Mouse (Mus musculus) WW6 (cell line): Measurements from ENCODE around the gene Pde2a.
A peak's percentile ranks its signal among the peaks of the same experiment; 100 is the strongest.

Experiments used
- DNase-seq: peaks from one replicate; pipeline ENCODE4 v3.0.0-alpha.2; 2013; ENCODE audit warnings: low read depth, low spot score

Pde2a gene

DNA sequence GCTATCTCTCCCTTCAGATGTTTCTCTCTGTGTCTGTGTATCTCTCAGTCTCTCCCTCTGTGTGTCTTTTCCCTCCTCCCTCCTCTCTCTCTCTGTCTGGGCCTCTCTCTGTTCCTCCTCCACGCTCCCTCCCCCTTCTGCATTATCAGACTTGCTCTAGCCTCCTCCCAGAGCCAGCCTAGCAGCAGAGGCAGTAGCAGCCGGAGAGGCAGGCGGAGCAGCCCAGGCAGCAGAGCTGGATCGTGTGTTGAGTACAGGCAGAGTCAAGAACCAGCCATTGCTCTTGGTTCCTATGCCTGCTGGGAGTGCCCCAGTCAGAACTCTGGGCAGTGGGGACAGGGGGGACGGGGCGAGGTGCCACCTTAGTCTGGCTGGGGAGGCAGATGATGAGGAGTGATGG, at the start of gene Pde2a:
TSS of gene Pde2a (plus strand) at position 163 of the 400 bp plus-strand sequence.
- DNase-seq = no peak

DNA sequence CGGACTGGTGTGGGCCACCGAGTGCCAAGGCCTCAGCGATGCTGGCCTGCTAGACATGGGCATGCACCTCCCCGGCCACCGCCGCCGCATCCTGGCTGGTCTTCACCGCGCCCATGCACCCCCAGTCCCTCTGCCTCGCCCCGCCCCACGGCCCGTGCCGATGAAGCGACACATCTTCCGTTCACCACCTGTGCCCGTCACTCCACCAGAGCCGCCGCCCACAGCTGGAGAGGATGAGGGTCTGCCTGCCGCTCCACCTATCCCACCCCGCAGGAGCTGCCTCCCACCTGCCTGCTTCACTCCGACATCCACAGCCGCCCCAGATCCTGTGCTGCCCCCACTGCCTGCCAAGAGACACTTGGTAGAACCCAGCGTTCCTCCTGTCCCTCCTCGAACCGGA, 48.4 kb upstream of the Pde2a start:
- no peak for DNase-seq

DNA sequence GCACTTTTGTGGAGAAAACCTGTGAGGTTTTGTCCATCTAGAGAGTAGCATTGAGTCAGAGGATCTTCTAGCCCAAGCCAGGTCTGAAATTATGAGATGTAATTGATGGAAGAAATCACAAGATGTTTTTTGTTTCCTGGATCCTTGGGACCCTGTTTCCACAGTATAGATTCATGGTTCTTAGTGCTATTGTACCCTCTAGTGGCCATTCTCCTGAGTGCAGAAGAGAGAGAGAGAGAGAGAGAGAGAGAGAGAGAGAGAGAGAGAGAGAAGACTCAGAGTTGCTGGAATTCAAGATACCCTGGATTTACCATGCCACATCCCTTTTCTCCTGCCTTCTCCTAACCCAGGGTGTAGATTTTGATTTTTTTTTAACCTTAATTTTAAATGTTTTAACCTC, 47.3 kb upstream of the Pde2a start:
- no peak for DNase-seq

DNA sequence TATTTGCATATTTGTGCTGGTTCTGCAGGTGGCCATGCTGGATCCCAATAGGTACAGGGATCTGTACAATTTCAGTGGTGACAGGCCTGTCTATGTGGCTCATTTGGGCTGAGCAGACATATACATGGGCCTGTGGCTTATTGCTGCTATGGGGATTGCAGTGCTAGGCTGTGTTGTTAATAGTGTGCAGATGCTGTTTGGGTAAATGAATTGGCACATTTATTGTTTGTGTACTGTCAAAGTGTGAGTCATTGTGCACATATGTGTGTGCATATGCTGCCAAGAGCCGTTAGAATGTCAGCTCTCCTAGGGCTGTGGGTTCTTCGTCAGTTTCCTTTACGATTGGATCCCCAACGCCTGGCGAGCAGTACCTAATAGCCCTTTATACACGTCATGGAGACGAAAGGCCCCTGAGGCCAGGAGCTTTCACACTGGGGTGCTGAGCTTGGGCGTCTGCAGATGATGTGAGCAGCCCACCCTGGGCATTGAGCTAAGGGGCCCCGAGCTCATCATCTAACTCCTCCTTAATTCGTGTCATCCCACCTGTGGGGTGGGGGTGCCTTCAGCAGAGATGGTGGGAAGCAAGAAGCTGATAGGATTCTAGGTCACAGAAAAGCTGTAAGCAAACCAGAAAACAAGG, 44.7 kb upstream of the Pde2a start:
- no peak for DNase-seq

DNA sequence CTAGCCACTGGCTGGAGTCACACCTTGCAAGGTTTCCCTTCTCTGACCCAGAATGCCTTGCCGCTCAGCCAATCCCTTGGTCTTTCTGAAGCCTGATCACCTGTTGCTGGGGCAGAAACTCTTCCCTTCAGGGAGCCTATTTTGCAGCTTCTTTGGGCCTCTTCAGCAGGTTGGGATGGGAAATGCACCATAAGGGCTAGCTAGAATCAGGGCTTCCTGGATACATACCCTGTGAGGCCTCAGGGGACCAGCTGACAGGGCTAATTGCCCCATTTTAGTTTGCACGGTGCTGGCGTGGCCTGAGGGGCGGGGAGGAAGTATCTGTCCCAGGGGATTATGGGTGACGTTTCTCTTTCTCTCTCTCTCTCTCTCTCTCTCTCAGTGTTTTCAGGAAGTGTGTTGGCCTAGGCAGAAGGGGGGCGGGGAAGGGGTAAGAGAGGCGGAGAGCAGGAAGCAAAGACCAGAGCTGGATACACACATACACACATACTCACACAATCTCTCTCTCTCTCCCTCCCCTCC, 43.7 kb upstream of the Pde2a start:
- DNase-seq = no peak

DNA sequence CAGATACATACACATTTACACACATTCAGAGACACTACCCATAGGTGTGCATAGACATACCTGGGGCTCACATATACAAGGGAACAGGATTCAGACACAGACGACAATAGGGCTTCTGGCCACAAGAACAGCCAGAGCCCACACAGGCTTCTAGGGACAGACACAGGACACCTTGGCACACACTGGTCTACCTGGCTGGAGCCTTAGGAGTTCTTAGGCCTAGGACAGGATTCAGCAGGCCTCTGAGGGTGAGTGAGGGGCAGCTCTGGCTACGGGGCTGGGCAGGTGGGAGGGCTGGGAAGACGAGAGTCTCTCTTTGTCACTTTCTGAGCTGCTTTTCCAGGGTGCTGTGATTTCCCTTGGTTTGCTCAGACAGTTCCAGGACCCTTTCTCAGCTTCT, 43.2 kb upstream of the Pde2a start:
- no peak for DNase-seq

DNA sequence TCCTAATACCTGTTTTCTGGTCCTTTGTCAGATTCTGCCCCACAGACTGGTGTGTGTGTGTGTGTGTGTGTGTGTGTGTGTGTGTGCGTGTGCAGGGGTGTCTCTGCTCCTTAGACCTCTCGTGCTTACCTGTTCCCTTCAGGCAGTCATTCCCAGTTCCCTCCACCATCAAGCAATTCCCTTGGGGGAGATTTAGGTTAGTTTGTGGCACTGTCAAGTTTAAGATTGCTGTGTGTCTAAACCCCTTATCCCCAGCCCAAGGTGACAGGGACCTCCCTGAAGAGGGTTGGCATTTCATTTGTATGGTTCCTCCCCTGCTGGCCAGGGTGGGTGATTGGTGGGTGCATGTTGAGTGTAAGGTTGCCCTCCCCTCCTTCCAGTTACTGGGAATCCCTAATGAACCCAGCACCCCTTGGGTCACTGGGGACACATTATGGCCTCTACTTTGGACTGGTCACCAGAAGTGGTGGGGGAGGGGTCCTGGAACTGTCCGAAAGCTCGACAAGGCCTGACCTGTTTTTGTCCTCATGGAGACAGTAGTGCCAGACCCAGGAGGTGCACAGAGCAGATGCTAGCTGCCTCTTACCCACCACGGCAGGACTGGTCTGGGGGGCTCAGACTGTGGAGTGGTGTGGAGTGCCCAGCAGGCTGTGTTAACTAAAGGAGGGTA, 42.6 kb upstream of the Pde2a start:
- DNase-seq = no peak

DNA sequence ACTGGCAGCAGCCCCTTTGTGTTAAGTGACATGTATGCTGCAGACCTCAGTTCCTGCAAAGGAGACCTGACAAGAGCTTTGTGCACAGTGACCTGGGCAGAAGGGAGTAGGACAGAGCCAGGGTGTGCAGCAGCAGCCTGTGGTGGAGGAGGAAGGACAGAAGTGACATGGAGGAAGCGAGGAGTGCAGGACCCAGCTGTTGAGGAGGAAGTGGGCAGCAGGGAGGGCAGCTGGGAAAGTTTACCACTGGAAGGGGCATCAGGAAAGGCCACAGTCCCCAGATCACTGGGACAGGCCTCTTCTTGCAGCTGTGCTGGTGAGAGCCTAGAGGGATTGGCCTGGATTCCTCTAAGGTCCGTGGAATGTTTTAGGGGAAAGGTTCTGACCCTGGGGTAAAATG, 41.8 kb upstream of the Pde2a start:
- no peak for DNase-seq

DNA sequence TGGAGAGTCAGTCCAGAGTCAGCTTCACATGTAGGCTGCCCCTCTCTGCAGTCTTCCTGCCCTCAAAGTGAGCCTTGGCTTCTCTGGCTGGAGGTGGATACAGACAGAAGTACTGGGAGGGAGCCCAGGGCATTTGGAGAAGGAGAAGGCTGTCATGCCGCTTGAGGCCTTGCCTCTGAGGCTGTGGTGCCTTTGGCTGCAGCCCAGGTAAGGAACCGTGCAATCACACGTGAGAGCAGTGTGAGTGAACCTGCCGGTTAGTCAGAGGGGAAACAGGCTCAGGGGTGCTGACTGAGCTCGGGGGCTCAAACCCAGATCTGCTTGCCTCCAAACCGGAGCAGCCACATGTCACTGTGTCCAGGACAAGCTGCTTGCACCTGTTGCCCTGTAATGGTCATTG, 40.0 kb upstream of the Pde2a start:
- no peak for DNase-seq

DNA sequence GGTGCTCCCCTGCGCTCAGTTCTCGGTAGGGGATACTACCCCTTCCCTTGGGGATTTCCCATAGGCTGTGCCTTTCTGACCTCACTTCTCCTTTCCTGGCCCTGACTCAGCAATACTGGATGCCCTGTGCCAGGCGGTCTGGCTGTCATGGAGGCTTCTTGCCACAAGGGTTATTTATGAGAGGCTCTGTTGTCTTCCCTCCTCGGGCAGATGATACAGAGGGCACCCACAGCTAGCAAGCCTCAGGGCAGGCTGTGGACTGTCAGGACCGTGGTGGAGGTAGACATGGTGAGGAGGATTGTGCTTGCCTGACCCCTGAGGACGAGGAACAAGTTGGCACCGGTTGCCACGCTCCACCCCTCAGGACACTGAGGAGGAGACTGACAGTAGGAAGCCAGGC, 39.1 kb upstream of the Pde2a start:
- DNase-seq = no peak

DNA sequence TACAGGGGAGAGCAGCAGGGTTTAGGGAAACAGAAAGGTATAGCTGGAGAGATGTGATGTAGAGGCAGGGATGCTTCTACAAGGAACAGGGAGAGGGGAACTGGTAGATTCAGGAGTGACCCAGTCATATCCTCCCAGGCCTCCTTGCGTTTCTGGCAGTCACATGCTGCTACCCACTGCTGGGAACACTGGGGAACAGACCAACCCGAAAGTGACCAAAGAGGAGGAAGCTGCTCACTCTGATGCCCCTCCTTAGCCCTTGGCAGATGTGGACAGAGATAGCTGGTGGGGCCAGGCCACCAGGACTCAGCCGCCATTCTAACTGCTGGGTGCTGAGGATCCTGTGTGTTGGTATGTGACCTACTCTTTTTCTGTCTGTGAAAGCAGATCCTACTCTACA, 37.7 kb upstream of the Pde2a start:
- no peak for DNase-seq

DNA sequence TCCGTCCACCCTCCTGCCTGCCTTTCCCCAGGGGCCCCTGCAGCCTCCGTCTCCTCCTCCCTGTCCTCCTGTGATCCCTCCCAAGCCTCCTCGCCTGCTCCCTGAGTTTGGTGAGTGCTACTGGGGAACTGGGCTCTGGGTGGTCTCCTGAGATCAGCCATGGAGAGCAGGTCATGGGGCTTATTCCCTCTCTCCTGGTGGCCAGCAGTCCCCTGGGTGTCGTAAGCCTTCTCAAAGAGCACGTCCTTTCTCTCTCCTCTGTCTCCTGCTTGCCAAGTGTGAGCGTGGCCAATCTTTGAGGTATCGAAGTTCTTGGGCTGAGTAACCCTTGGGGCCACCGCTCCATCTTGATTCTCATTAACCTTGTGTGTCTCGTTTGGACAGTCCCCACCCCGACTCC, 36.6 kb upstream of the Pde2a start:
- no peak for DNase-seq

DNA sequence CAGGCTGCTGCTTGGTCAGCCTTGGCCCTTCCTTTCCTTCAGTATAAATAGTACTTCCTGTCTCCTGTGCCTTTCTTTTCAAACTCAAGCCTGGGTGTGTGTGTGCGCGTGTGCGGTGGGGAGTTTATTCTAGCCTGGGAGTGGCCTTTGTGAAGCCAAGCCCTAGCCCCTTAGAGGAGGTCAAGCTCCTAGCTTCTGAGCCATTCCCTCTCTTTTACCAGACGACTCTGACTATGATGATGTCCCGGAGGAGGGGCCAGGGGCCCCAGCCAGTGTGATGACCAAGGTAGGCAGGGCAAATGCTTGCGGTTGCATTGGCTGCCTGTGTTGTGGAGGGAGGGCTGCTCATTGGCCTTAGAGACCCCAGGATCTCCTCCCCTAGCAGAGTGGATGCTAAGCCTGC, 36.2 kb upstream of the Pde2a start:
- no peak for DNase-seq

DNA sequence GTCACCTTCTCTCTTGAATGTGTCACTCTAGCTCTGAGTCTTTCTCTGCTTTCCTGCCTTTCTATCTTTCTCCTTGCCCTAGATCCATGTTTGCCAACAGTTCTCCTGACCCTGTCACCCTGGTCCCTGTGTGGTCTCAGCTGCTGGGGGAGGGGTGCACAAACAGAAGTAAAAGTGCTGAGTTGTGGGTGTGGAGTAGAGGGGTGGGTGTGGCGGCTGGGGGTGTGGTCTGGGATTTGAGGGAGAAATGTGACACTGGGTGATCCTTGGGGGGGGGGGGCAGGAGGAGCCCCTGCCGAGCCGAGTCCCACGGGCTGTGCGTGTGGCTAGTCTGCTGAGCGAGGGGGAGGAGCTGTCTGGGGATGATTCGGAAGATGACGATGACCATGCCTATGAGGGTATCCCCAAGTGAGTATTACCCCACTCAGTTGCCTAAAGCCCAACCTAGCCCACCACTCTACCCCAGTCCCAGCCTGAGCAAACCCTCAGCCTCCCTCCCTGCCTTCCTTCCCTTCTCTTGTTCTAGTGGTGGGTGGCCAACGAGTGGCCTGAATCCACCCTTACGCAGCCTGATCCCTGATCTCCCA, 35.5 kb upstream of the Pde2a start:
- DNase-seq = no peak

DNA sequence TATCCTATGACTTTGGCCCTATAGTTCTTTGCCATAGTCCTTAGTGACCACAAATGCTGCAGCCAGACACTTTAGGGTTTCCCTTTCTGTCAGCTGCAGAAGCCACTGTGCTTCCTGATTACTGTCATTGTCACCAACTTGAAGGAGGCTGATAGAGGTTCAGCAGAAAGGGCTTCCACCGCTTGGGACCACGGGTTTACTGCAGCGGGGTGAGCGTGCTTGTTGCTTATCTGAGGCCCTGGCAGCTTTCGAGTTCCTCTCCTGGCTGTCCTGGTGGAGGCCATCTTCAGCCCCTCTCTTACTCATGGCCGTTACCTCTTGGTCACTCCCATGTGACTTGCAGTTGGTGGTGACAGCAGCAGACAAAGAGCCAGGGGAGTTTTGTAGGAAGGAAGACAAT, 32.2 kb upstream of the Pde2a start:
- DNase-seq = no peak

DNA sequence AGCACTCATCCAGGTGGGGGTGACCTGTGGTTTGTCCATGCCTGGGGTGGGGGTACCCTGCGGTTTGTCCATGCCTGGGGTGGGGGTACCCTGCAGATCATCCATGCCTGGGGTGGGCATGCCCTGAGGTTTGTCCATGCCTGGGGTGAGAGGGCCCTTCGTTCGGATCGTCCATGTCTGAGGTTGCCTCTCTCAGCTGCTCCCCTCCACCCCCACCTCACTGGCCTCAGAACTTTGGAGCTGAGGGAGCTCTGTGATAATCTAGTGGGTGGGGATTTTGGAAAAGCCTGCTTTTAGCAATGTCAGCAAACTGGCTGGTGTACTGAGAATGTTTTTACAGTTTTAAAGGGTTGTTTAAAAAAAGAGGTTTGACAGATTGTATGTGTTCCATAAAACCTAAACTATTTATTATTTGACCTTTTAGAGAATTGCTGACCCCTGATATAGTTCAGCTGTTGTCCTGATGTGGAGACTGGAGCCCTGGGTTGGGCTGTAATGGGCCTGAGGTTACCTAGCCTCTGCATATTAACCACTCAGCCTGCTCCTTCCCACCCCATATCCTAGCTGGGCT, 29.5 kb upstream of the Pde2a start:
- DNase-seq = no peak

DNA sequence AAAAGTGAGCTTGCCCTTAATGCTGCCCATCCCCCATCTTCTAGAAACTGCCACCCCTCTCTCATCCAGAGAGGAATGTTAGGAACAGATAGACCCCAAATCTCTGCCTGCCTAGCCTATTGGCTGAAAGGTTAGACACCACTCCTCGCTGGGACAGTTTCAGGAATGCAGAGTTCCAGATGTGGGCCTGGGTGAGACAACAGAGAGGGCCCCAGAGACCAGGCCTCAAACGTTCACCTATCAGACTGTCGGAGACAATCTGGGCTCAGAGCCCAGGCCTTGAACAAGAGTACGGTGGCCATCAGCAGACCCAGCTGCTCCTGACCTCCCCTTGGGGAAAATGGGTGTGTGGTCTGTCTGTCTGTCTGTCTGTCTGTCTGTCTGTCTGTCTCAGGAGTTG, 28.5 kb upstream of the Pde2a start:
- no peak for DNase-seq

DNA sequence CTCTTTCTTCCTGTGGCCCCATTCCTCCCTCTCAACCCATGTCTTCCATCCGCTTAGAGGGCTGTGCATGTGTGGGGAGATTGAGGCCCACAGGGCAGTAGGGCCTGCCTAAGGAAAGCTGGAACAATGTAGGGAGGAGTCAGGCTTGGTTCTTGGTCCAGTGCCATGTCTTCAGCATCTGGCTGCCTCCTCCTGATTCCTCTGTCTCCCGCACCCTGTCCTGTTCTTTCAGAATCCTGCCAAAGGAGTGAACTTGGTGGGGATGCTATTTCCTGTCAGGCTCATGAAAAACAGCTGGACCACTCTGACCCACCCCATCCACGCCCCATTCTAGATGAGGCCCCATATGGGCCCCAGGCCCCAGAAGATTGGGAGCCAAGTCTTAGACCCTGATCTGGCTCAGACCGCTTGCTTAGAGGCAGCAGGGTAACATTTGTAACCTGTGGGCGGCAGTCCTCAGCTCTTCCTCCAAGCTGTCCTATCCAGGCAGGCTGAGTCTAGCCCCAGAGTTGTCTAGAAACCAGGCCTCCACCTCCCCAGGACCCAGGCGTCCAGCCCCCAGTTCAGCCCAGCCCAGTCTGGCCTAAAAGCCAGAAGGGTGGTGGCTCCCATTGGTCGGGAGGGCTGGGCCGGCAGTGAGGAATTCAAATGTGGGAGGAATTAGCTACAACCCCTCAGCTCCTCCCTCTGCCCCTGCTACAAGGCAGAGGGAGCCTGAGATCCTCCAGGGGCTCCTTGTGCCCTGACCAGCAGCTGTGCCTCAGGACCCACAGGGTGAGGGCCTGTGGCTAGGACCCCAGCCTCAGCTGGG, 27.6 kb upstream of the Pde2a start:
- peak; percentile 34 for DNase-seq

DNA sequence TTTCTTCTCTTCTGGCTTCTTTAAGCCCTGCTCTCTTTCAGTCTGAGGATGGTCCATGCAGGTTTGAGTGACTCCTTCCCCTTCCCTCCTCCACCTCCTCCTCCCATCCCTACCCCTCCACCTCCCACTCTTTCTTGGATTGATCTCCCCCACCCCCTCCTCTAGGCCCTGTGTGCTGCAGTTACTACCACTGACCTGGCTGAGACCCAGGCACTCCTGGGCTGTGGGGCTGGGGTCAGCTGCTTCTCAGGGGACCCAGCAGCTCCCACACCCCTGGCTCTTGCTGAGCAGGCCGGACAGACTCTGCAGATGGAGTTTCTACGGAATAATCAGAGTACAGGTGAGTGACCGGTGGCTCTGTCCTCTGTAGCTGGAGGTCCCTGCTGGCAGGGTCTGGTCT, 26.9 kb upstream of the Pde2a start:
- no peak for DNase-seq

DNA sequence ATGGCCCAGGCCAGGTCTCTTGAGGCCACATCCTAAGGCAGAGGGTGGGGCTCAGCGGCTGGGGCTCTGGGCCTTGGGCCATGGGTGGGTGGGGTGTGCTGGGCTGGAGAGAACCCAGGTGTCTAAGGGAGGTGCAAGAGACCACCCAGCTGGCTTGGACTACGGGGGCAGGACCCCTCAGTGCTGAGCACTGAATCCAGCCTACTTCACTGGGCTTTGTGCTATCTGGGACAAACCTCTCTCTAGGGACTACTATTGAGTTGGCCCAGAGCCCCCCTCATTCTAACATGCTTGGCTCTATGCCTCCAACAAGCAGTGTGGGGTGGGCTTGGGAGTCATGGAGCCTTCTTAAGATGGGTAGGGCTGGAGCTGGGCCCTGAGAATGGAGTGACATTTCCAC, 26.0 kb upstream of the Pde2a start:
- no peak for DNase-seq

DNA sequence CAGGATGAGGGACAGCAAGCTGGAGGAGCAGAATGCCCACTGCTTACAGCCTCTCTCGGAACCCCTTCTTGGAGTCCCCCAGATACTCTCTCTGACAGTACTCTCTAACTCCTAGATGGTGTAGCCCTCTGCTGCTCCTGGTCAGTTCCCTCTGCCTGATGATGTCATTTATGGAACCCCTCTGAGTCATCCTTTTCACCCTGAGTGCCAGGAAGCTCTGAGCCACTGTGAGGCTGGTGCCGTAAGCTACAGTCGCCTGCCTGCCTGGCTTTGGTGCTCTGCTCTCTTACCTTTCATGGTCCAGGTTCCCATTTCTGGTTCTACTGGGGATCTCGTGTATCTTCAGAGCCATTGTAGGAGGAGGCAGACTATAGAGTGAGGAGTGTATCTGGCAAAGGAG, 24.3 kb upstream of the Pde2a start:
- no peak for DNase-seq

DNA sequence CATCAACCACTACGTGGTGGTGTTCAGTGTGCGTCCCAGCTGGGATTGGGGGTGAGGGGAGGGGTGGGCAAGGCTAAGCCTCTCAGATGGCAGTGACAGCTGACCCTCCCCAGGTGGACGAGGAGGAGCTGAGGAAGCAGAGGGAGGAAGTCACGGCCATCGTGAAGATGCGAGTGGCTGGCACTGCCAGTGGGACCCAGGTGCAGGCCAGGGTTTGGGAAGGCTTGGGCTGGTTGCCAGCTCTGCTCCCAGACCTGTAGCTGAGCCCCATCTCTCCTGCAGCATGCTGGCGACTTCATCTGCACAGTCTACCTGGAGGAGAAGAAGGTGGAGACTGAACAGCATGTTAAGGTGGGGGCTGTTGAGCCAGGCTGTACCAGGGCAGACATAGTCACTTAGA, 20.0 kb upstream of the Pde2a start:
- DNase-seq = no peak
